Mouse (Mus musculus): ENCODE measurements at regions not wholly inside any gene's neighbourhood (a gene's known extent, or its start where the extent isn't known, plus 50 kb on each side); places are given as distances from the start of the nearest gene placed in this dataset.

DNA sequence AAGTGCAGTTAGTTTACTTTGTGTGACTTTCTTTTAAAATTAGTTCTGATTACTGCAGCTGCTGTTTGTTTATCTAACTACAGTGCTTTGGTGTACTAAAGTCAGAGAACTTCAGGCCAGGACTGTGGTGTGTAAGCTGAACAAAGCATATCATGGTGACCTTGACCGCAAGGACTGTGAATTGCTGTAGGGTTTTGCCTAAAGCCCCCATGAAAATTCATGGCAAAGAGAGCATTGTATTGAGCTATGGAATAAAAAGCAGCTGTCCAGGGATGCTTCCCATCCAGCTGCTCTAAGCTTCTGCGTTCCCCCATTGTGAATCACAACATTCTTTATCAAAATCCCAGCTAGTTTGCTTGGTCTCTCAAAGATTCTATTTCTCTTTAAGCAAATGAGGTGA is 173.0 kb upstream of the Spats2l start:
- TF ChIP-seq EP300 (IDR thresholded peaks at IDR 0.05) (no peak), CTCF (IDR thresholded peaks at IDR 0.05) (no peak)
